Mouse (Mus musculus) layer of hippocampus, postnatal 14 days (tissue): ENCODE measurements around the gene Mfsd4b3. TPM values are rescaled to one million over a fixed set of nuclear protein-coding genes. Genes with fewer than 3 reads are reported as not detected.
A peak's percentile ranks its signal among the peaks of the same experiment; 100 is the strongest.
"Not testable (repeated sequence)": the region's sequence is repeated elsewhere in the genome, so short reads cannot be mapped to it uniquely, and the experiment has no call there.

Experiments used
- DNase-seq, 2 experiments: peaks; one replicate each; pipeline ENCODE4 v3.0.0; 2021 to 2022; ENCODE audit warnings: low spot score in 2 of 2, mixed read lengths in 1 of 2
- long read RNA-seq, 2 experiments: library from polyadenylated mRNA; stranded (forward); transcript quantifications; one replicate each; pipeline ENCODE4 v2.0.0; 2021
- total RNA-seq, 2 experiments: library from RNA; stranded (reverse); gene quantifications; 2 replicates each; pipeline ENCODE4 v1.2.3; 2021

The Mfsd4b3 gene
- total RNA-seq: under 1 TPM in 1 of 2 experiments, not detected in 1; 0.39 TPM
- long read RNA-seq, experiment 1, partial matches to known transcripts: 0 of 1 reads
- long read RNA-seq, experiment 1, other reads (novel, unspliced or antisense): 0 of 1 reads
- long read RNA-seq, experiment 2: 0 reads

DNA sequence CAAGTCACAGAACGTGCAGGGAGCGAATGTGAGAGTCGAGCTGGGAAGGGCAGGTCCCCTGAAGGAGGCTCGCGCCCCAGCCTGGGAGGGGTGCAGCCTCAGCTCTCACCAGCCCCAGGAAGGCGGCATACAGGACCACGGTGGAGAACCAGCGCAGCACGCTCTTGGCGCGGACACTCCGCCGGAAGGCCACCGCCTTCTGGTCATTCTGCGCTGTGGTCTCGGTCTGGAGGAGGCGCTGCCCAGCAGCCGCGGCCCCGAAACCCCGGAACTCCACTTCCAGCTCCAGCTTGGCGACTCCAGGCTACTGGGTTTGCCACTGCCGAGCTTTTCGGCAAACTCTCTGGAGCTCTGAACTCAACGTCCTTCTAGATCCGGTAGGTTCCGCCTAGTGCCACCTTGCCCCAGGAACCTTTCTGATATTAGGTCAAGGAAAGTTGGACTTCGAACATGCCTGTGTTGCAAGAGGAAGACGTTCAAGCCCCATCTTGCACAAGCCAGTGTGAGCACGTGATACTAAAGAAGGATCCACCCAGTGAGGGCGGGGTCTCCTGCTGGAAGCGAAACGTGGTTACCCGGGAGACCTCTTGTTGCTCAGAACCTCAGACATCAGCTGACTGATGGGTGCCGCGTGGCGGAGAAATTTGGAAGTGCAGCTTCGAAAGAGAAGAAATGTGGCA is at the start of gene Mfsd4b3:
Mfsd4b3 (minus strand) TSS at position 393 of the 680 bp plus-strand sequence.
- peak; percentile 89 to 96 for DNase-seq

DNA sequence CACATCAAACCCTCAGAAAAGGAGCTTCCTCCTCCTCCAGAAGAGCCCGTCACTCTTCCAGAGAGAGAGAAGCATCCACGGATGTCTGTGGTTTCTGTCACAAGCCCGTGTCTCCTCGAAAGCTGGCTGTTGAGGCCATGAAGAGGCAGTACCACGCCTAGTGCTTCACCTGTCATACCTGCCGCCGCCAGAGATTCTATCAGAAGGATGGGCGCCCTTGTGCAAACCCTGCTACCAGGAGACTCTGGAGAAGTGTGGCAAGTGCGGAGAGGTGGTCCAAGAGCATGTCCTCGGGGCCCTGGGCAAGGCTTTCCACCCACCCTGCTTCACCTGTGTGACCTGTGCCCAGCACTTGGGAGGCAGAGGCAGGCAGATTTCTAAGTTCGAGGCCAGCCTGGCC is 49.6 kb upstream of the Mfsd4b3 start:
- DNase-seq: no peak

DNA sequence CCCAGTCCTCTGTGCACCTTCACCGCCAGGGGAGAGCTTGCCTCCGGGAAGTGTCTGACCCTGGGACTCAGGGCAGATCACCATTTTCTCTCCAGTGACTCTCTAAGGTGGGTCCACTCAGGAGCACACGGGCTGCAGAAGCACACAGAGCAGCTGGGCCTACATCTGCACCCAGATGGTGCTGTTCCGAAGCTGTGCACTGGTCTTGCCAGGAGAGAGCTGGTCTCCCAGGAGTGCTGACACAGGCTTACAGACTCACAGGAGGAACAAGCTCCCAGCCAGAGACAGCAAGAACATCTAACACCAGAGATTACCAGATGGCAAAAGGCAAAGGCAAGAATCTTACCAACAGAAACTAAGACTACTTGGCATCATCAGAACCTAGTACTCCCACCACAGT is 48.9 kb upstream of the Mfsd4b3 start:
- not testable (repeated sequence) for DNase-seq

DNA sequence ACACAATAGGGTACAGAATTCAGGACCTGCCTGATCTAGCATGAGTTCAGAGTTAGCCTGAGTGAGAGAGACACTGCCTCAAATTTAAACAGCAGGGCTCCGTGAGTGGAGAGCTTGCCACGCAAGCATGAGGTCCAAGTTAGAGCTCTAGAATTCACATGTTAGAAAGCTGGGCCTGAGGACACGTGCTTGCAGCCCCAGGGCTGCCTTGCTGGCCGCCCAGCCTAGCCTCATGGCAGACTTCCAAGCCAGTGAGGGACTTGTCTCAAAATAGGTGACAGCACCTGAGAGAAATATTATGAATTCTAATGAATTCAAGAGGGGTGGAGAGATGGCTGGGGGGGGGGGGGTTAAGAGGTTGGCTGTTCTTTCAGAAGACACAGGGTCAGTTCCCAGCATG is 48.0 kb upstream of the Mfsd4b3 start:
- DNase-seq: no peak

- DNase-seq: no peak
These were observed 47.0 kb upstream of the Mfsd4b3 start for GRCm38 (mm10) chr10:40006963-40007362.

DNA sequence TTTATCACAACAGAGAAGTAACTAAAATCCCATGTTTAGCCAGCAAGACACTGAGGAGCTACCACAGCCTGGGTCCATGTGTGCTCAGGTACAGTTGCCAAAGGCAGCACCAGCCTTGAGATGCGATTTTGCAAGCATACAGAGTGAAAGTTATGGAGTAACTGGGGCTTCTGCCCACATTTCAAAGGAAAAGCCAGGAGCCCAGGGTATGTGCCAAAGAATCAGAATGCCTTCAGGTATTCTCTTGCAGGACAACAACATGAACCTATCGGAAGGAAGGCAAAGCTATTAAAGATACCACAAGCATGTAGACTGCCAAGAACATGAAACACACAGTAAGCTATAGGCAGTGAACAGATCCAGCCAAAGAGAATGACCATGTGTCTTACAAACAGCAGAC is 40.8 kb upstream of the Mfsd4b3 start:
- DNase-seq: no peak

GRCm38 (mm10) chr10:39991155-39991554 is 31.2 kb upstream of the Mfsd4b3 start:
- DNase-seq: no peak

DNA sequence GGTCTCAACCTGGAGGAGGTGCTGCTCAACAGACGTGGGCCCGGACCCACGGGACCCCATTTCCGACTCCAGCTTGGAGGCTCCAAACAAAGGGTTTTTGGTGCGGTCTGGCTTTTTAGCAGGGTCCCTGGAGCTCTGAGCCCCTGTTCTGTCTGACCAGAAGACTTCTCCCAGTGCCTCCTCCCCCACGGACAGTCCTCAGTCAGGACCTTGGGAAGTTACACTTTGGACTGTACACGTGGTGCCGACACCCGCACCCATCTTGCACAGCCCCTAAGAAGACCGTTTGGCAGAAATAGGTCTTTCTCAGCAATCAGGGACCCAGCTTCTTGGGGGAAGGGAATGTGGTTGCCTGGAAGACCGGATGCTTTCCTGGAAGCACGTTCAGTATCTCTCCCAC is 26.5 kb upstream of the Mfsd4b3 start, which contains the start of gene Mfsd4b5:
Mfsd4b5 (minus strand) TSS at position 181 of the 400 bp plus-strand sequence.
- no peak for DNase-seq

- no peak for DNase-seq
These were observed 22.7 kb upstream of the Mfsd4b3 start for GRCm38 (mm10) chr10:39982604-39983003.

- no peak for DNase-seq
These were observed 18.3 kb upstream of the Mfsd4b3 start for GRCm38 (mm10) chr10:39978231-39978630.

- DNase-seq: no peak
These were observed 17.4 kb upstream of the Mfsd4b3 start for GRCm38 (mm10) chr10:39977346-39977745.

GRCm38 (mm10) chr10:39975771-39976170 is 15.8 kb upstream of the Mfsd4b3 start:
- DNase-seq: no peak

- no peak for DNase-seq
These were observed 15.0 kb upstream of the Mfsd4b3 start for GRCm38 (mm10) chr10:39974982-39975381.

- no peak for DNase-seq
These were observed 7.6 kb upstream of the Mfsd4b3 start for GRCm38 (mm10) chr10:39967512-39967911.

DNA sequence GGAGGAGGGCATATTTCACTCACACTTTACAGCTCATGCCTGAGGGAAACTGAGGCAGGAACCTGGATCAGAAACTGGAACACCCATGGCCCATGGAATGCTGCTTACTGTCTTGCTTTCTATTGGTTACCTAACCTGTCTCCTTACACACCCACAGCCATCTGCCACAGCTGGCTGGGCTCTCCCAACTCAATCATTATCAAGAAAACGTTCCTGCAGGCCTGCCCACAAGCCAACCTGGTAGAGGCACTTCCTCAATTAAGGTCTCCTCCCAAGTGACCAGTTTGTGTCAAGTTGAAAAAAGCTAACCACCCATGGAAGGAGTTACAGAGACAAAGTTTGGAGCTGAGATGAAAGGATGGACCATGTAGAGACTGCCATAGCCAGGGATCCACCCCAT is 2.0 kb upstream of the Mfsd4b3 start:
- no peak for DNase-seq

DNA sequence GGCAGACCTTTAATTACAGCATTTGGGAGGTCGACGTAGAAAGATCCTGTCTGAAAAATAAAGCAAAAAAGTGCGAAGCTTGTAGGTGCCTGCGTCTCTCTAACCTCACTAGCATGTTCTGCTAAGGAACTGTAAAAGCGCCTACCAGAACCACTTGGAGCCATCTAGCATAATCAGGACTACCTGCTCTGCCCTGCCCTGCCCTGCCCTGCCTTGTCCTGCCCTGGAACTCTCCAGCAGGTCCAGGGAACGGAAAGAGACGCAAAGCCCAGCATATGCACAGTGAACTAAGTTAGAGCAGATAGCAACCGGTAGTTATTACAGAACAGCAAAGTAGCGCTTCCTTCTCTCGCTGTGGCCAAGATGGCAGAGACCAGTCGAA is 479 bp upstream of the Mfsd4b3 start:
- DNase-seq: no peak

GRCm38 (mm10) chr10:39958266-39958665 is 1.7 kb downstream of the Mfsd4b3 start:
- peak in 1 of 2 experiments; percentile 17 for DNase-seq

DNA sequence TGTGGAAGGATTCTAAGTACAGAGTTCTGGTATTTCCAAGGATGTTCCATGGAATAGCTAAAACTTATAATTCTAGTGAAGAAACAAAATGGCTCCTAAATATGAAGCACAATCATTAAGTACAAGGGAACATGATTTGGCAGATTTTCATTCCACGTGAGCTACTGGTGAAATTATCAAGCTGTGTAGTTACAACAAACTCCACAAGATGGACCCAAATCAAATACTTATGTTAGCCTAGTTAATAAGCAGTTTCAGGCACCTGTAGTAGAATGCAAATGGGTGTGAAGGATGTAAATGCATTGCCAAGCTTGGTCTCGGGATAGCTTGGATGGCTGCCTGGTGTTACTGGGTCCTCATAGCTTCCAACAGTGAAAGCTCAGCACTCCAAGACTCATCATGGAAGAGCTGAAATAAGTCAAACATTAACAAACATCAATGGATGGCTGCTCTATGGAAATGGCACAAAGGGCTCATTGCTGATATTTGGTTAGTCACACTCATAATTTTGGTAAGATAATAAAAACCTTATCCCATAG is 3.5 kb downstream of the Mfsd4b3 start:
- no peak for DNase-seq

DNA sequence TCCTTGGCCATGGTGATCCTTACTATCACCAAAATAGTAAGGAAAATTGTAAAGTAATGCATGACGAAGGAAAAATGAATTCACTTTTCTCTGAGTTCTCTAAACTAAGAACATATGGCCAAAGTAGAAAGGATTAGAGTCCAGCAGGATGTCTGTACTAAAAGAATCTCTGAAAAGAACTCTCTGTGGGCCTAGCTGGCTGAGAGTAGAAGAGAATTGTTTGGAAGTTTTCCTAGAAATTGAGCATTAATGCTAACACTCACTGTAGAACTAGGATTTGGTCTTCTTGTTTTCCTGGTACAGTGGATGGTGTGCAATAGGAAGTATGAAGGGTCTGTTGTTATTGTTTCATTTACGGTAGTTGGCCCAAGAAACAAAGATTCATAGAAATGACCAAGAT is 4.8 kb downstream of the Mfsd4b3 start:
- no peak for DNase-seq

- DNase-seq: no peak
These were observed 10.5 kb downstream of the Mfsd4b3 start for GRCm38 (mm10) chr10:39949377-39949954.

GRCm38 (mm10) chr10:39947195-39947594 is 12.8 kb downstream of the Mfsd4b3 start:
- DNase-seq: not testable (repeated sequence)

DNA sequence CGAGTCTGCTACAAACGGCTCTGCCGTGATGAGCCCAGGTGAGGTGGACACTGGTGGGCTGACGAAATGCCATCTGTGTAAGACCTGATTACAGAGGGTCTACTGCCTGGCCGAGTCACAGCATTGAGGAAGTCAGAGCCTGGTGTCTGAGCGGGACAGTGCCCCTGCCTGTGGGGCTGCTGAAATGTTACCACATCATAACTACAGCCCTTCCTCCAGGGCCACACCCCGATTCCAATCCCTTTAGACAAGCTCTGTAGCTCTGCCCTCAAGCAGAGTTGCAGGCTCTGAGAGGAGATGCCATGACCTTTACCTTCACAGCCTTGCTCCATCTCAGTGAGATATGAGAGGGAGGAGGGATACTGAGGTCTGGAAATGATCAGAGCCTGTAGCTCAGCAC is 23.4 kb downstream of the Mfsd4b3 start:
- DNase-seq: no peak
